Mouse (Mus musculus): ENCODE results near the gene Klhl36. TPM values are rescaled to one million over a fixed set of nuclear protein-coding genes. Genes with fewer than 3 reads are reported as not detected.

Klhl36 gene
- 5.2 and 7.0 TPM in 2 replicates for total RNA-seq (2014; rRNA removed)
- 11.3 and 12.2 TPM in 2 replicates for polyA plus RNA-seq (2012; rRNA removed)

GRCm38 (mm10) chr8:119861706-119862389, at the start of gene Klhl36:
Gene Klhl36, plus strand, starts transcription at chr8:119862266.
- H3K4me1 ChIP-seq (ENCODE audit: control insufficient read depth, insufficient read depth, low read length): peaks cover 3% of the 10 kb centered on the region
- H3K9ac ChIP-seq (ENCODE audit: low read depth, low read length): peak within 1 kb of the TSS; percentile 87
- no peaks in the 10 kb centered on the region; the same call in 1 of the 2 replicates for H3K36me3 ChIP-seq (ENCODE audit: control insufficient read depth, insufficient read depth, low read length)
- no peaks in the 10 kb centered on the region for H3K27me3 ChIP-seq (ENCODE audit: control insufficient read depth, insufficient read depth, low read length)
- H3K79me2 ChIP-seq (ENCODE audit: control insufficient read depth, insufficient read depth, low read length): no peaks in the 10 kb centered on the region
- TF ChIP-seq POLR2A (IDR thresholded peaks at IDR 0.05; ENCODE audit: extremely low read depth, insufficient read depth, low read length) (peak; percentile 71), CTCF (IDR thresholded peaks at IDR 0.05; ENCODE audit: low read depth, low read length) (no peak)
- H3K27ac ChIP-seq (replicated peaks; ENCODE audit: insufficient read depth, low read depth, low read length): peak within 1 kb of the TSS; percentile 19
- H3K4me3 ChIP-seq (ENCODE audit: insufficient read depth, low read depth, low read length): peak within 1 kb of the TSS; percentile 80
- DNase-seq (ENCODE audit: extremely low read depth, low read depth, low spot score): peak; percentile 74
- WGBS: 1% methylated on average over 35 of the region's 35 CpGs

DNA sequence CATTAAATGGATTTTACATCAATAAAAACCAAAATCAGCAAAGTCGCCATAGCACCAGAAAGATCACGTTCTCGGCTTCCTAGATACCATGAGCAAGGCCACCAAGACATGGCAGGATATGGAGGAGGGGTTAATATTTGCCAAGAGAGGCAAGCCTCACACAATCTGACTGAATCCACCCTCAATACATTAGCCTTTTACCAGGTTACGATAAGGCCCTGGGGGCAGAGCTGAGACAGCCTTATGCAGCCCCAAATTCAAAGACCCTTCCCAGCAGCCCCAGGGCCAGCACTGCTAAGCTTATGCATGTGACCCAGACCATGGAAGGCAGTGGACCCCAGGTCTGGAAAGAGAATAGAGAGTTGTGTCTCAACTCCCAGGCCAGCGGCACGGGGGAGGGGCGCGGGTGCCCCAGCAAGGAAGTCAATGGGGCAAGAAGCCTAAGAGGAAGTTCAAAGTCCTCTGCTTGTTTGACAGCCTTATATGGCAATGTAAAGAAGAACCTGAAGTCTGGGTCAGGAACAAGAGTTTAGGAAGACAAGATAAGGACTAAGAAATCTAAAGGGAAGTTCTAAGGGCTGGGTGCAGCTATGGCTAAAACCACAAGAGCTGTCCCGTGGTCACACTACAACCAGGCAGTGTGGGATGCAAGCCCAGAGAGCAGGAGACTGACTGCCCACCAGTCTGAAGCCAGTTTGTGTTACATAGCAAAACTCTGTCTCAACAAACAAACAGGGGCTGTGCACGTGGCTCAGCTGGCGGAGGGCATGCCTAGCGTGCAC, 49.2 kb upstream of the Klhl36 start:
- Histone ChIP-seq H3K27ac (replicated peaks; ENCODE audit: insufficient read depth, low read depth, low read length) (0 out of 2 replicates have a peak overlapping the region, but pooled peaks have one; percentile 3), H3K4me3 (ENCODE audit: insufficient read depth, low read depth, low read length) (no peak overlapping the region), H3K4me1 (ENCODE audit: control insufficient read depth, insufficient read depth, low read length) (peaks cover 3% of the 10 kb centered on the region; the same call in 1 of the 2 replicates), H3K36me3 (ENCODE audit: control insufficient read depth, insufficient read depth, low read length) (no peaks in the 10 kb centered on the region), H3K79me2 (ENCODE audit: control insufficient read depth, insufficient read depth, low read length) (no peaks in the 10 kb centered on the region), H3K27me3 (ENCODE audit: control insufficient read depth, insufficient read depth, low read length) (no peaks in the 10 kb centered on the region), H3K9ac (ENCODE audit: low read depth, low read length) (0 out of 2 replicates have a peak overlapping the region, but pooled peaks have one; percentile 1)
- WGBS: 66% methylated on average over 12 of the region's 12 CpGs
- no peak for TF ChIP-seq CTCF (IDR thresholded peaks at IDR 0.05; ENCODE audit: low read depth, low read length)
- no peak for TF ChIP-seq POLR2A (IDR thresholded peaks at IDR 0.05; ENCODE audit: extremely low read depth, insufficient read depth, low read length)
- peak; percentile 51 for DNase-seq (ENCODE audit: extremely low read depth, low read depth, low spot score)

DNA sequence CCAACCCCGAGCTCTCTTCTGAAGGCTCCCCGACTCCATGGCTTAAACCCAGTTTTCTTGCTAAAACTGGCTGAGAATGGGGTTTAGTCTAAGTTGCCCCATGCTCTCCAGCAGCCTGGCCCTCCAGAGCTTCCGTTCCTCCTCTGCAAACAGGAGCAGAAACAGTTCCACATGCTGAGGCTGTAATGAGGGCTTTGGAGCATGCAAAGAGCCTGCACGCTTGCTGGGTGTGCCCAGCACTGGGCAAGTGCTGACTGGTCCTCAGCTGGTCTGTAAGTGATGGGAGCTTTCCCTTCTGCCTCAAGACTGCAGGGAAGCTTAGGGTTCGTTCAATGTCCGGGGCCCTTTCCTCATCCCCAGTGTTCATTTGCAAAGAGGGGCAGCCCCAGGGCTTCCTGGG, 45.8 kb upstream of the Klhl36 start:
- WGBS: 88% methylated on average over 6 of the region's 6 CpGs
- Histone ChIP-seq H3K4me3 (ENCODE audit: insufficient read depth, low read depth, low read length) (no peak overlapping the region), H3K36me3 (ENCODE audit: control insufficient read depth, insufficient read depth, low read length) (no peaks in the 10 kb centered on the region), H3K9ac (ENCODE audit: low read depth, low read length) (no peak overlapping the region), H3K27me3 (ENCODE audit: control insufficient read depth, insufficient read depth, low read length) (no peaks in the 10 kb centered on the region), H3K79me2 (ENCODE audit: control insufficient read depth, insufficient read depth, low read length) (no peaks in the 10 kb centered on the region), H3K4me1 (ENCODE audit: control insufficient read depth, insufficient read depth, low read length) (peaks cover 3% of the 10 kb centered on the region; the same call in 1 of the 2 replicates), H3K27ac (replicated peaks; ENCODE audit: insufficient read depth, low read depth, low read length) (no peak overlapping the region)
- DNase-seq (ENCODE audit: extremely low read depth, low read depth, low spot score): no peak
- TF ChIP-seq CTCF (IDR thresholded peaks at IDR 0.05; ENCODE audit: low read depth, low read length) (no peak), POLR2A (IDR thresholded peaks at IDR 0.05; ENCODE audit: extremely low read depth, insufficient read depth, low read length) (no peak)

DNA sequence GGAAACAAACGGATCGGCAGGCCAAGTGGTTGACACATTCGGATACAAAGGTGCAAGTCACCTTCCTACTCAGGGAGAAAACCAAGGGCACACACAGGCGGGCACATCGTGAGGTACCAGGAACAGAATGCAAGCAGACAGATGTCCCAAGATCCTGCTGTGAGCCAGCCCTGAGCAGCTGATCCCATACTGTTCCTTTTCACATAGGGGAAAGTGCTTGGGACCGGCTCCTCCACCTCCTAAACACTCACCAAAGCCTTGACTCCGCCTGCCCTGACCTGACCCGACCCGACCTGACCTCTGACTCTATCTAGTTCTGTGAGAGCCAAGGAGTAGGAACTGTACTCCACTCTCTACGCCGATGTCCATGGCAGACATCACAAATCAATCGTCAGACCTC, 44.6 kb upstream of the Klhl36 start:
- Histone ChIP-seq H3K27ac (replicated peaks; ENCODE audit: insufficient read depth, low read depth, low read length) (no peak overlapping the region), H3K27me3 (ENCODE audit: control insufficient read depth, insufficient read depth, low read length) (no peaks in the 10 kb centered on the region), H3K36me3 (ENCODE audit: control insufficient read depth, insufficient read depth, low read length) (no peaks in the 10 kb centered on the region), H3K79me2 (ENCODE audit: control insufficient read depth, insufficient read depth, low read length) (no peaks in the 10 kb centered on the region), H3K9ac (ENCODE audit: low read depth, low read length) (no peak overlapping the region), H3K4me1 (ENCODE audit: control insufficient read depth, insufficient read depth, low read length) (peaks cover 3% of the 10 kb centered on the region; the same call in 1 of the 2 replicates), H3K4me3 (ENCODE audit: insufficient read depth, low read depth, low read length) (no peak overlapping the region)
- TF ChIP-seq CTCF (IDR thresholded peaks at IDR 0.05; ENCODE audit: low read depth, low read length) (no peak), POLR2A (IDR thresholded peaks at IDR 0.05; ENCODE audit: extremely low read depth, insufficient read depth, low read length) (no peak)
- DNase-seq (ENCODE audit: extremely low read depth, low read depth, low spot score): peak; percentile 29
- WGBS: 51% methylated on average over 12 of the region's 12 CpGs

DNA sequence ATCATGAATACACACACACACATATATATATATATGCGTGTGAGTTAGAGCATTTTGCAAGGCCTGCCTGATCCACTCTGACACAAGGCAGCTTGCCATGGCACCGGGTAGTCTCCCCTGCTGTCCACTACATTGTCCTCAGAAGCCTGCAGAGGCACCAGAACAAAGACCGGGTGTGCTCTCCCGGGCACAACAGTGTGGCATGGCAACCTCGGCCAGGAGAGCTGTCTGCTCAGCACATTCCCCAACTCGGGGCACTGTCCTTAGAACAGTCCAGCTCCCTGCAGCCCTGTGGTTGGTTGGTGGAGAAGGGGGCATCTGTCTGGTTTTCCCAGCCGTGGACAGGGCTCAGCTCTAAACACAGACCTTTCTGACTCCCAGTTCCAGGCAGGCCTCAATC, 42.8 kb upstream of the Klhl36 start:
- no peak for DNase-seq (ENCODE audit: extremely low read depth, low read depth, low spot score)
- no peak for TF ChIP-seq POLR2A (IDR thresholded peaks at IDR 0.05; ENCODE audit: extremely low read depth, insufficient read depth, low read length)
- TF ChIP-seq CTCF (IDR thresholded peaks at IDR 0.05; ENCODE audit: low read depth, low read length): no peak
- no peak overlapping the region for H3K9ac ChIP-seq (ENCODE audit: low read depth, low read length)

More for the DNA sequence above, 42.8 kb upstream of the Klhl36 start:
- Histone ChIP-seq H3K36me3 (ENCODE audit: control insufficient read depth, insufficient read depth, low read length) (no peaks in the 10 kb centered on the region), H3K27me3 (ENCODE audit: control insufficient read depth, insufficient read depth, low read length) (no peaks in the 10 kb centered on the region), H3K79me2 (ENCODE audit: control insufficient read depth, insufficient read depth, low read length) (no peaks in the 10 kb centered on the region), H3K4me1 (ENCODE audit: control insufficient read depth, insufficient read depth, low read length) (peaks cover 2% of the 10 kb centered on the region; the same call in 1 of the 2 replicates), H3K27ac (replicated peaks; ENCODE audit: insufficient read depth, low read depth, low read length) (no peak overlapping the region), H3K4me3 (ENCODE audit: insufficient read depth, low read depth, low read length) (no peak overlapping the region)
- WGBS: 83% methylated on average over 7 of the region's 7 CpGs

Measured in liver, adult 2 months (tissue).